Mouse (Mus musculus): Measurements from ENCODE around the gene Cyb561d2. TPM values are rescaled to one million over a fixed set of nuclear protein-coding genes. Genes with fewer than 3 reads are reported as not detected.
A peak's percentile ranks its signal among the peaks of the same experiment; 100 is the strongest.

Gene Cyb561d2
- polyA plus RNA-seq, 1 experiment = 34.3 TPM

- TF ChIP-seq CTCF (IDR thresholded peaks at IDR 0.05; ENCODE audit: borderline replicate concordance, extremely low read depth, insufficient read depth, insufficient read length) (no peak), POLR2A (IDR thresholded peaks at IDR 0.05; ENCODE audit: borderline replicate concordance, extremely low read depth, insufficient read depth, insufficient read length, poor library complexity, severe bottlenecking) (no peak)
- DNase-seq (ENCODE audit: low read depth) = peak; percentile 96
Observed at GRCm38 (mm10) chr9:107547026-107547425, 5.0 kb upstream of the Cyb561d2 start, which contains the start of gene Zmynd10. TSS of gene Zmynd10 (plus strand) at chr9:107547298.

- DNase-seq (ENCODE audit: low read depth) = peak; percentile 81
- TF ChIP-seq POLR2A (IDR thresholded peaks at IDR 0.05; ENCODE audit: borderline replicate concordance, extremely low read depth, insufficient read depth, insufficient read length, poor library complexity, severe bottlenecking) (no peak), CTCF (IDR thresholded peaks at IDR 0.05; ENCODE audit: borderline replicate concordance, extremely low read depth, insufficient read depth, insufficient read length) (peak; percentile 94)
Observed at GRCm38 (mm10) chr9:107545602-107546001, 3.6 kb upstream of the Cyb561d2 start.

GRCm38 (mm10) chr9:107545199-107545598, 3.2 kb upstream of the Cyb561d2 start:
- no peak for TF ChIP-seq CTCF (IDR thresholded peaks at IDR 0.05; ENCODE audit: borderline replicate concordance, extremely low read depth, insufficient read depth, insufficient read length)
- no peak for TF ChIP-seq POLR2A (IDR thresholded peaks at IDR 0.05; ENCODE audit: borderline replicate concordance, extremely low read depth, insufficient read depth, insufficient read length, poor library complexity, severe bottlenecking)
- no peak for DNase-seq (ENCODE audit: low read depth)

- TF ChIP-seq POLR2A (IDR thresholded peaks at IDR 0.05; ENCODE audit: borderline replicate concordance, extremely low read depth, insufficient read depth, insufficient read length, poor library complexity, severe bottlenecking) = no peak
- no peak for DNase-seq (ENCODE audit: low read depth)
Observed at GRCm38 (mm10) chr9:107544729-107545128, 2.7 kb upstream of the Cyb561d2 start.

GRCm38 (mm10) chr9:107544196-107544700, 2.3 kb upstream of the Cyb561d2 start:
- DNase-seq (ENCODE audit: low read depth) = no peak
- TF ChIP-seq CTCF (IDR thresholded peaks at IDR 0.05; ENCODE audit: borderline replicate concordance, extremely low read depth, insufficient read depth, insufficient read length) = no peak
- TF ChIP-seq POLR2A (IDR thresholded peaks at IDR 0.05; ENCODE audit: borderline replicate concordance, extremely low read depth, insufficient read depth, insufficient read length, poor library complexity, severe bottlenecking) = no peak

GRCm38 (mm10) chr9:107543299-107543698, 1.3 kb upstream of the Cyb561d2 start:
- no peak for DNase-seq (ENCODE audit: low read depth)
- no peak for TF ChIP-seq CTCF (IDR thresholded peaks at IDR 0.05; ENCODE audit: borderline replicate concordance, extremely low read depth, insufficient read depth, insufficient read length)

- no peak for DNase-seq (ENCODE audit: low read depth)
- TF ChIP-seq CTCF (IDR thresholded peaks at IDR 0.05; ENCODE audit: borderline replicate concordance, extremely low read depth, insufficient read depth, insufficient read length) = no peak
- TF ChIP-seq POLR2A (IDR thresholded peaks at IDR 0.05; ENCODE audit: borderline replicate concordance, extremely low read depth, insufficient read depth, insufficient read length, poor library complexity, severe bottlenecking) = no peak
Observed at GRCm38 (mm10) chr9:107542721-107543120, 728 bp upstream of the Cyb561d2 start.

- no peak for DNase-seq (ENCODE audit: low read depth)
Observed at GRCm38 (mm10) chr9:107542352-107542686, 326 bp upstream of the Cyb561d2 start.

GRCm38 (mm10) chr9:107541005-107541404, 988 bp downstream of the Cyb561d2 start:
- DNase-seq (ENCODE audit: low read depth) = no peak
- TF ChIP-seq CTCF (IDR thresholded peaks at IDR 0.05; ENCODE audit: borderline replicate concordance, extremely low read depth, insufficient read depth, insufficient read length) (no peak), POLR2A (IDR thresholded peaks at IDR 0.05; ENCODE audit: borderline replicate concordance, extremely low read depth, insufficient read depth, insufficient read length, poor library complexity, severe bottlenecking) (no peak)

More at GRCm38 (mm10) chr9:107542352-107542686, 326 bp upstream of the Cyb561d2 start:
- TF ChIP-seq POLR2A (IDR thresholded peaks at IDR 0.05; ENCODE audit: borderline replicate concordance, extremely low read depth, insufficient read depth, insufficient read length, poor library complexity, severe bottlenecking) = no peak
- no peak for TF ChIP-seq CTCF (IDR thresholded peaks at IDR 0.05; ENCODE audit: borderline replicate concordance, extremely low read depth, insufficient read depth, insufficient read length)

- no peak for DNase-seq (ENCODE audit: low read depth)
- TF ChIP-seq CTCF (IDR thresholded peaks at IDR 0.05; ENCODE audit: borderline replicate concordance, extremely low read depth, insufficient read depth, insufficient read length) = no peak
- no peak for TF ChIP-seq POLR2A (IDR thresholded peaks at IDR 0.05; ENCODE audit: borderline replicate concordance, extremely low read depth, insufficient read depth, insufficient read length, poor library complexity, severe bottlenecking)
Observed at GRCm38 (mm10) chr9:107540420-107540819, 1.6 kb downstream of the Cyb561d2 start.

GRCm38 (mm10) chr9:107539940-107540339, 2.1 kb downstream of the Cyb561d2 start:
- DNase-seq (ENCODE audit: low read depth) = no peak
- TF ChIP-seq CTCF (IDR thresholded peaks at IDR 0.05; ENCODE audit: borderline replicate concordance, extremely low read depth, insufficient read depth, insufficient read length) = no peak
- TF ChIP-seq POLR2A (IDR thresholded peaks at IDR 0.05; ENCODE audit: borderline replicate concordance, extremely low read depth, insufficient read depth, insufficient read length, poor library complexity, severe bottlenecking) = no peak

- DNase-seq (ENCODE audit: low read depth) = no peak
- no peak for TF ChIP-seq POLR2A (IDR thresholded peaks at IDR 0.05; ENCODE audit: borderline replicate concordance, extremely low read depth, insufficient read depth, insufficient read length, poor library complexity, severe bottlenecking)
Observed at GRCm38 (mm10) chr9:107538711-107539110, 3.3 kb downstream of the Cyb561d2 start.

- TF ChIP-seq CTCF (IDR thresholded peaks at IDR 0.05; ENCODE audit: borderline replicate concordance, extremely low read depth, insufficient read depth, insufficient read length) (no peak), POLR2A (IDR thresholded peaks at IDR 0.05; ENCODE audit: borderline replicate concordance, extremely low read depth, insufficient read depth, insufficient read length, poor library complexity, severe bottlenecking) (no peak)
- no peak for DNase-seq (ENCODE audit: low read depth)
Observed at GRCm38 (mm10) chr9:107538231-107538630, 3.8 kb downstream of the Cyb561d2 start.

Measured in brain, embryonic 14.5 days (tissue).